Mouse (Mus musculus): ENCODE data around the gene Dbi.

- no peak for TF ChIP-seq CTCF (IDR thresholded peaks at IDR 0.05; ENCODE audit: control insufficient read depth, insufficient read depth, low read length)
- TF ChIP-seq POLR2A (IDR thresholded peaks at IDR 0.05; ENCODE audit: borderline replicate concordance, control insufficient read depth, low read depth, low read length): no peak
Observed at GRCm38 (mm10) chr1:120101227-120101609, 19.7 kb downstream of the Dbi start.
